In the genomic region with DNA sequence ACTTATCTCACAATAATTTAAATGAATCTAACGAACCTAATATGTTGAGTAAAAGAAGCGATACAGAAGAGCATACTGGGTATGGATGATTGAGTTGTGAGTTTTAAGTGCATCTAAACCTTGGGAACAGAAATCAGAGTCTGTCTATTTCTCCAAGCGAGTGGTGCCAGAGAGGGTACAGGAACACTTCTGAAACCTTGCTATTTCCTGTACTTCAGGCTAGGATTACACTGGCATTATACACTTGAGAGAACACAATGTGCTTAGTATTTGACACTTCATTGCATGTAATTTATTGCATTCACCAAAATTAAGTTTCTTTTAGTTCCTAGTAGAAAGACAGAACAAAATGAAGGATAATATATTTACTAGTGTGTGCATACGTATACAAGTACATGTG, we compare ENCODE assay signal across 29 mouse cellular contexts. TPM values are rescaled to one million over a fixed set of nuclear protein-coding genes. Genes with fewer than 3 reads are reported as not detected.
"Had no signal": no experiment of that assay in that cellular context is flagged by ENCODE, and none has a peak within 500 bp of the region (broad histone marks: within the 10 kb centered on the region; RNA-seq: fewer than 3 reads in every experiment).

No protein-coding gene starts in this region.

- H3K4me3 ChIP-seq: embryonic facial prominence, embryonic 10.5 days; embryonic facial prominence, embryonic 12.5 days; embryonic facial prominence, embryonic 13.5 days; embryonic facial prominence, embryonic 15.5 days; erythroblast, embryonic 14.5 days; forebrain, embryonic 10.5 days; forebrain, embryonic 12.5 days; forebrain, embryonic 13.5 days; forebrain, embryonic 15.5 days; gastrocnemius, adult 2 months had no signal

- H3K36me3 ChIP-seq: embryonic facial prominence, embryonic 10.5 days; embryonic facial prominence, embryonic 12.5 days; embryonic facial prominence, embryonic 13.5 days; embryonic facial prominence, embryonic 15.5 days; forebrain, embryonic 10.5 days; forebrain, embryonic 12.5 days; forebrain, embryonic 15.5 days had no signal

- H3K9me3 ChIP-seq: embryonic facial prominence, embryonic 10.5 days; embryonic facial prominence, embryonic 12.5 days; embryonic facial prominence, embryonic 13.5 days; embryonic facial prominence, embryonic 15.5 days; forebrain, embryonic 10.5 days; forebrain, embryonic 12.5 days; forebrain, embryonic 13.5 days; forebrain, embryonic 15.5 days had no signal

- H3K27ac ChIP-seq: embryonic facial prominence, embryonic 10.5 days; embryonic facial prominence, embryonic 12.5 days; embryonic facial prominence, embryonic 13.5 days; embryonic facial prominence, embryonic 15.5 days; forebrain, embryonic 10.5 days; forebrain, embryonic 12.5 days; forebrain, embryonic 13.5 days; forebrain, embryonic 15.5 days; gastrocnemius, adult 2 months had no signal

- H3K9ac ChIP-seq: embryonic facial prominence, embryonic 12.5 days; embryonic facial prominence, embryonic 13.5 days; embryonic facial prominence, embryonic 15.5 days; forebrain, embryonic 12.5 days; forebrain, embryonic 13.5 days; forebrain, embryonic 15.5 days; forebrain, postnatal 0 days had no signal

- DNase-seq: cerebellum, adult 18-20 months; cerebellum, adult 2 months; cerebellum, adult 8-10 months; cerebellum, adult 9-10 months; cerebellum, adult 9-11 months; cerebellum, postnatal 10 days; cerebellum, postnatal 14 days; cerebellum, postnatal 25 days; cerebellum, postnatal 36 days; embryo, embryonic 11 days; forebrain, postnatal 0 days; gastrocnemius, adult 2 months; gastrocnemius, postnatal 10 days; gastrocnemius, postnatal 14 days; gastrocnemius, postnatal 25 days; gastrocnemius, postnatal 36 days; heart, adult 11 months had no signal

- H3K4me2 ChIP-seq: embryonic facial prominence, embryonic 12.5 days; embryonic facial prominence, embryonic 13.5 days; embryonic facial prominence, embryonic 15.5 days; forebrain, embryonic 12.5 days; forebrain, embryonic 13.5 days; forebrain, embryonic 15.5 days had no signal

- ATAC-seq: forebrain, embryonic 13.5 days; forebrain, embryonic 14.5 days; forebrain, embryonic 15.5 days; forebrain, embryonic 16.5 days; forebrain, postnatal 0 days had no signal

- H3K27me3 ChIP-seq: embryonic facial prominence, embryonic 12.5 days; embryonic facial prominence, embryonic 13.5 days; embryonic facial prominence, embryonic 15.5 days; forebrain, embryonic 12.5 days; forebrain, embryonic 13.5 days; forebrain, embryonic 15.5 days had no signal

- H3K4me1 ChIP-seq: embryonic facial prominence, embryonic 12.5 days; embryonic facial prominence, embryonic 13.5 days; embryonic facial prominence, embryonic 15.5 days; forebrain, embryonic 12.5 days; forebrain, embryonic 13.5 days; forebrain, embryonic 15.5 days had no signal

RNA-seq across cellular contexts. Expression of a gene that starts 54.0 kb away (rescaled TPM):
- polyA plus RNA-seq: embryonic facial prominence, embryonic 11.5 days; erythroblast, embryonic 14.5 days; forebrain, embryonic 10.5 days had no signal
